Mouse (Mus musculus) neural tube, embryonic 12.5 days (tissue): ENCODE measurements around the gene Tmem130. TPM values are rescaled to one million over a fixed set of nuclear protein-coding genes. Genes with fewer than 3 reads are reported as not detected.

Experiments used
- ATAC-seq: fragments of 200-750 bp; cut with Nextera tagmentation; 2 replicates; pipeline ENCODE4 v1.8.0; 2017; ENCODE audit warnings: low read depth, mild to moderate bottlenecking, moderate TSS enrichment, moderate library complexity; ENCODE audit not compliant: low FRiP score
- H3K27ac ChIP-seq: fragments of 300-500 bp; sonication (generic); 2 replicates; pipeline ENCODE4 v1.5.1; 2016
- H3K27me3 ChIP-seq: fragments of 300-500 bp; sonication (generic); replicated peaks from 2 replicates; pipeline ENCODE4 v1.6.1; 2016; ENCODE audit warnings: mild to moderate bottlenecking
- H3K36me3 ChIP-seq: fragments of 300-500 bp; sonication (generic); 2 replicates; pipeline ENCODE4 v1.6.1; 2016; ENCODE audit warnings: mild to moderate bottlenecking
- H3K4me1 ChIP-seq: fragments of 300-500 bp; sonication (generic); 2 replicates; pipeline ENCODE4 v1.6.1; 2016
- H3K4me2 ChIP-seq: fragments of 300-500 bp; sonication (generic); replicated peaks from 2 replicates; pipeline ENCODE4 v1.6.1; 2016; ENCODE audit warnings: mild to moderate bottlenecking
- H3K4me3 ChIP-seq: fragments of 300-500 bp; sonication (generic); 2 replicates; pipeline ENCODE4 v1.5.1; 2016
- H3K9ac ChIP-seq: fragments of 300-500 bp; sonication (generic); 2 replicates; pipeline ENCODE4 v1.6.1; 2016; ENCODE audit warnings: mild to moderate bottlenecking
- H3K9me3 ChIP-seq: fragments of 300-500 bp; sonication (generic); 2 replicates; pipeline ENCODE4 v1.6.1; 2016; ENCODE audit warnings: mild to moderate bottlenecking
- WGBS: fragments of 180-500 bp; shearing (Covaris S2); methylation state at CpG from one replicate; pipeline ENCODE4 v1.1.7; 2016; 5-methylcytosine and 5-hydroxymethylcytosine counted together
- polyA plus RNA-seq: library from polyadenylated mRNA; unstranded; fragments of >200 nt; fragmentation: Nextera tagmentation; extraction: Ambion mirVana; gene quantifications from 2 replicates; pipeline ENCODE4 v1.2.1, GENCODE M21; 2016

The Tmem130 gene
- polyA plus RNA-seq = 75.9 and 76.6 TPM in 2 replicates

DNA sequence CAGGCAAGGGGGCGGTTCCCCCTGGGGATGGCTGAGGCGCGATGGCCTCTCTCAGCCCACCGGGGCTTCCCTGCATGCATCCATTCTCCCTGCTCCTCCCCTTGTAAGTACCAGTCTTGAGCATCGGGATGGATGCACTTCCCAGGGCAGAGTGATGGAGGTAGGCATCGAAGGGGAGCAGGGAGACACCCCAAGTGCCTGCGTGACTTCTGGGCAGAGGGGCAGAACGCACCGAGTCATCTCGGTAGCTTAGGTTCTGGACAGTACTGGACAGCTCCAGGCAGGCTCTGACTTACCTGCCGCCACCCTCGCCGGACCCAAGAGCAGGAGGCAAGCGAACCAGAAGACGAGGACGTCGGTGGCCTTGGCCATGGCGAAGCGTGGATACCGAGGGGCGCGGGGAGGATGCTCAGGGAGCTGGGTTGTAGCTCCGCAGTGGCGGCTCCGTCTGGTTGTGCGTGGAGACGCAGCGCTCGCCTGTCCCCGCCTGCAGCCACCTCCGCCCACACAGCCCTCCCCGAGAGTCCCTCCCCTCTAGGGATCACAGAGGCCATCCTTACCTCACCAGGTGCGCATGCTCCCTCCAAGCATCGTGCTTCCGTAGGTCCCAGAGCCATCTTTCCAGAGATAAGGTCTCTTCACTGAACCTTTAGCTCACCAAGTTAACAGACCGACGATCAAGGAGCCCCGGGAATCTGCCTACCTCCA lies at the start of gene Tmem130:
Gene Tmem130, minus strand, starts transcription at position 658 of the 708 bp plus-strand sequence.
- Histone ChIP-seq H3K9ac (peak within 1 kb of the TSS; percentile 67), H3K4me2 (peak within 1 kb of the TSS; percentile 65), H3K27me3 (peaks cover 15% of the 10 kb centered on the region), H3K4me3 (peak within 1 kb of the TSS; percentile 48), H3K9me3 (no peaks in the 10 kb centered on the region), H3K36me3 (no peaks in the 10 kb centered on the region), H3K27ac (peak within 1 kb of the TSS; percentile 59; the same call in 1 of the 2 replicates), H3K4me1 (0 out of 2 replicates have a peak, but pooled peaks cover 8% of the 10 kb centered on the region)
- peak; percentile 76 for ATAC-seq
- 2% methylated on average over 38 of the region's 38 CpGs for WGBS

DNA sequence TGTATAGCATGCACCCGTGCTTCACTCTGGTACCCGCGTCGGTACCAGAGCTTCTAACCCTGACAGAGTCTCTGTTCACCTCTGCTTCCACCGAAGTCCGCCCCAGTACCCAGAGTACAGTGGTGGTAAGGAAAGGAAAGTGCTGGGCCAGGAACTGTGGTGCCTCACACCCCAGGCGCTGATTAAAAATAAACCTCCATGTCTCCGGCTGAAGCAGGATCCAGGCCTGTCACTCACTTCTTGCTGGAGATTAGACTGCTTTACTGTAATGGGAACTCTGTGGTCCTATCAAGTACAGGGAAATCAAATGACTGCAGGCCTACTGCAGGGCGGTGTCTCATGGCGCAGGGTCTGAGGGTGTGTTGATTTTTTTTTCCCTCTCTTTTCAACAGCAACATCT lies 45.3 kb upstream of the Tmem130 start:
- 96% methylated on average over 10 of the region's 10 CpGs for WGBS
- Histone ChIP-seq H3K27me3 (no peaks in the 10 kb centered on the region), H3K4me2 (no peak overlapping the region), H3K27ac (no peak overlapping the region), H3K4me1 (no peaks in the 10 kb centered on the region), H3K9me3 (no peaks in the 10 kb centered on the region), H3K36me3 (peaks cover 99% of the 10 kb centered on the region), H3K4me3 (no peak overlapping the region), H3K9ac (no peak overlapping the region)
- no peak for ATAC-seq

DNA sequence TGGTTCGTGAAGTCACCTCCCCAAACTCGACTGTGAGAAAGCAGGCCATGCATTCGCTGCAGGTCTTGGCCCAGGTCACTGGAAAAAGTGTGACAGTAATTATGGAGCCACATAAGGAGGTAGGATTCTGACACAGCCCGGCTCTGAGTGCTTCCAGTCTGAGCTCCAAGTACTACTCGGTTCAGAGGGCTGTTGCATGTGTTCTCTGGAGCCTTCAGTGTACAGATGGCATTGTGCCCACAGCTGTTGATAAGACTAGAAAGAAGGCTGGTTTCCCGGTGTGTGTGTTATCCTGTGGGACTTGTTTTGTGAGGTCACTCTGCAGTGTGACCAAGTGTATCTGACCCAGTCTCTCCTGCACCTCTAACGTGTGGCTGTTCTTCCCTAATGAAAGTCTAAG lies 42.6 kb upstream of the Tmem130 start:
- H3K4me2 ChIP-seq = no peak overlapping the region
- no peak overlapping the region for H3K4me3 ChIP-seq
- H3K27ac ChIP-seq = no peak overlapping the region
- H3K9me3 ChIP-seq = no peaks in the 10 kb centered on the region
- no peaks in the 10 kb centered on the region for H3K27me3 ChIP-seq
- peaks cover 99% of the 10 kb centered on the region for H3K36me3 ChIP-seq
- H3K9ac ChIP-seq = no peak overlapping the region
- no peaks in the 10 kb centered on the region for H3K4me1 ChIP-seq
- 91% methylated on average over 7 of the region's 7 CpGs for WGBS
- ATAC-seq = no peak

DNA sequence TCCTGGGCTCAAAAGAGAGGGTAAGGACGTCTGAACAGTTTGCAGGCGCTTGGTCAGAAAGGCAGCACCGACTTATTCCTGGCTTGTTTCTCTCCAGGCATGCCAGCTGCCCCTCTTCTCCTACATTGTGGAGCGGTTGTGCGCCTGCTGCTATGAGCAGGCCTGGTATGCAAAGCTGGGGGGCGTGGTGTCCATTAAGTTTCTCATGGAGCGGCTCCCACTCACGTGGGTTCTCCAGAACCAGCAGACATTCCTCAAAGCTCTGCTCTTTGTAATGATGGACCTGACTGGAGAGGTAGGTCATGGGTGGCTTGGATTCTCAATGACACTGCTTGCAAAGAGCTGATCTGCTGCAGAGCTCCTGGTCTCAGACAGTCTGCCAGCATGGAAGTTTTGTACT lies 41.4 kb upstream of the Tmem130 start:
- no peak overlapping the region for H3K27ac ChIP-seq
- WGBS = 94% methylated on average over 8 of the region's 8 CpGs
- peaks cover 99% of the 10 kb centered on the region for H3K36me3 ChIP-seq
- H3K4me2 ChIP-seq = no peak overlapping the region
- no peak for ATAC-seq
- no peaks in the 10 kb centered on the region for H3K27me3 ChIP-seq
- H3K4me3 ChIP-seq = no peak overlapping the region
- no peaks in the 10 kb centered on the region for H3K9me3 ChIP-seq
- no peak overlapping the region for H3K9ac ChIP-seq
- H3K4me1 ChIP-seq = no peaks in the 10 kb centered on the region

DNA sequence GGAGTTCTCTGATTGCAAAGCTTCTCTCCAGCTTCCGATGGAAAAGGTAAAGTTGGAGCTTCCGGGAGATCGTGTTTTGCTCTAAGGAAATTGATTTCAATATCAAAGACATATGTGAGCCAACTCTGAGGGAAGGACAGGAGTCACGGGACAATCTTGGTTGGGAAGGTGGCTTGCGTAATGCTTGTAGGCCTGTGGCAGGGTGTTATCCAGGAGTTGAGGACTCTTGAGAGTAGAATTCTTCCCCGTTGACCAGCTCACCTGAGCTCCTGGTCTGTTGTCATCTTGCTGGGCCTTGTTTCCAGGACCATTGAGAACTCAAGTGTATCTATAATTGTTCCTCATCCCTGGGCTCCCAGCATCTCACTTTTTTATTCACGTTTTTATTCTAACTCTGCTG lies 35.5 kb upstream of the Tmem130 start:
- H3K9ac ChIP-seq = no peak overlapping the region
- no peak overlapping the region for H3K27ac ChIP-seq
- peaks cover 98% of the 10 kb centered on the region for H3K36me3 ChIP-seq
- H3K27me3 ChIP-seq = no peaks in the 10 kb centered on the region
- no peak overlapping the region for H3K4me3 ChIP-seq
- no peak for ATAC-seq
- H3K4me1 ChIP-seq = no peaks in the 10 kb centered on the region
- H3K9me3 ChIP-seq = no peaks in the 10 kb centered on the region
- H3K4me2 ChIP-seq = no peak overlapping the region
- 96% methylated on average over 7 of the region's 7 CpGs for WGBS

DNA sequence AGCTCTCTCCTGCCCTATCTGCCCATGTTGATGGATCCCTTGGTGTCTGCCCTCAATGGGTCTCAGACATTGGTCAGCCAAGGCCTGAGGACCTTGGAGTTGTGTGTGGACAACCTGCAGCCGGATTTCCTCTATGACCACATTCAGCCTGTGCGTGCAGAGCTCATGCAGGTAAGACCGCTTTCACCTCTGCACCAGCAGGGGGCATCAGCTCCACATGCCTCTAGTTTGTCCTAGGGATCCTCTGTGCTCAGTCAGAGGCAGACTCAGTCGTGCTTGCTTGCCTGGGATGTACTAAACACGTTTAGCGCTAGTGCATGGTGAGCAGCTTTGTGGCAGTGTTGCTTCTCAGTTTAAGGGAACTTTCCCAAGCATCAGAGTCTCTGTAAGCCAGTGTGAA lies 33.1 kb upstream of the Tmem130 start:
- ATAC-seq = no peak
- WGBS = 79% methylated on average over 6 of the region's 6 CpGs
- H3K27ac ChIP-seq = no peak overlapping the region
- no peaks in the 10 kb centered on the region for H3K9me3 ChIP-seq
- H3K4me3 ChIP-seq = no peak overlapping the region
- H3K27me3 ChIP-seq = no peaks in the 10 kb centered on the region
- peaks cover 99% of the 10 kb centered on the region for H3K36me3 ChIP-seq
- no peaks in the 10 kb centered on the region for H3K4me1 ChIP-seq
- no peak overlapping the region for H3K4me2 ChIP-seq
- no peak overlapping the region for H3K9ac ChIP-seq

DNA sequence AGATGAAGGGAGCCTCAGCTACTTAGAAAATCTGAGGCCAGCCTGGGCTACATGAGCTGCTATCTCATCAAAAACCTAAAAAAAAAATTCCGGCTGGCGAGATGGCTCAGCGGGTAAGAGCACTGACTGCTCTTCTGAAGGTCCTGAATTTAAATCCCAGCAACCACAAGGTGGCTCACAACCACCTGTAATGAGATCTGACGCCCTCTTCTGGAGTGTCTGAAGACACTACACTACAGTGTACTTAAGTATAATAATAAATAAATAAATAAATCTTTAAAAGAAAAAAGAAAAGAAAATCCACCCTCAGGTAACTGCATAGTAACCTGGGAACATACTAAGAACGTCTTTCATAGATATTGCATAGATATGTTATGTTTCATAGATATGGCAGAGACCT lies 31.8 kb upstream of the Tmem130 start:
- Histone ChIP-seq H3K4me1 (no peaks in the 10 kb centered on the region), H3K9ac (no peak overlapping the region), H3K36me3 (peaks cover 99% of the 10 kb centered on the region), H3K4me3 (no peak overlapping the region), H3K27ac (no peak overlapping the region), H3K9me3 (no peaks in the 10 kb centered on the region), H3K27me3 (no peaks in the 10 kb centered on the region), H3K4me2 (no peak overlapping the region)
- 88% methylated on average over 5 of the region's 5 CpGs for WGBS
- ATAC-seq = no peak

DNA sequence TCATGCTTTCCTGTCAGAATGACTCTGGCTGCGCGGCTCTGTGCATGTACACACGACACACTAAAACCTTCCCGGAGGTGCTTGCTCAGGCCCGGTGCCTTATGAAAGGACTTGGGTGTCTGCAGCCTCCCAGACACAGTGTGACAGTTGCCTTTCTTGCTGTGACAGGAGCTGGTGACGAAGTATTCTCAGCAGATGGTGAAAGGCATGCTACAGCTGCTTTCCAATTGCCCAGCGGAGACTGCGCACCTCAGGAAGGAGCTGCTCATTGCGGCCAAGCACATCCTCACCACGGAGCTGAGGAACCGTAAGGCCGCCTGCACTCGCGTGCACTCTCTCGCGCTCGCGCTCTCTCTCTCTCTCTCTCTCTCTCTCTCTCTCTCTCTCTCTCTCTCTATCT lies 24.8 kb upstream of the Tmem130 start:
- Histone ChIP-seq H3K27ac (no peak overlapping the region), H3K9me3 (no peaks in the 10 kb centered on the region), H3K36me3 (peaks cover 99% of the 10 kb centered on the region), H3K4me1 (no peaks in the 10 kb centered on the region), H3K4me2 (no peak overlapping the region), H3K4me3 (no peak overlapping the region), H3K9ac (no peak overlapping the region), H3K27me3 (no peaks in the 10 kb centered on the region)
- no peak for ATAC-seq
- WGBS = 95% methylated on average over 18 of the region's 18 CpGs

DNA sequence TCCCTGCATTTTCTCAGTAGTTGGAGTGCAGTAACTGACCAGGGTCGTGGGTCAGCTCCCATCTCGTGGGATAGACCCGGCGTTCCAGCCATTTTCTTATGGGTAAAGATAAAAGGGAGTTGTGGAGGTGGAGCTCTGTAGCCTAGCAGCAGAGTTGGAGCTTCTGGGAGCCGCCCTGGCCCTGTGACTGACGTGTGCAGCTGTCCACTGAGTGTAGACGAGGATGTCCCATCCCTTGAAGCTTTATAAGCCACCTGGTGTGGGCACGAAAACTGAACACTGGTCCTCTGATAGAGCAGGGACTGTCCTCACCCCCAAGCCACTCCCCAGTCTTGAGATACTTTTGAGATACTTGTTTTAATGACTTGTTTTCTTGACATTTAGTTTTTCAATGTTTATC lies 19.0 kb upstream of the Tmem130 start:
- no peak overlapping the region for H3K9ac ChIP-seq
- H3K36me3 ChIP-seq = peaks cover 84% of the 10 kb centered on the region
- no peak for ATAC-seq
- WGBS = 89% methylated on average over 8 of the region's 8 CpGs
- H3K27ac ChIP-seq = no peak overlapping the region
- H3K9me3 ChIP-seq = no peaks in the 10 kb centered on the region
- H3K4me2 ChIP-seq = no peak overlapping the region
- H3K27me3 ChIP-seq = no peaks in the 10 kb centered on the region
- H3K4me1 ChIP-seq = no peaks in the 10 kb centered on the region
- H3K4me3 ChIP-seq = no peak overlapping the region

DNA sequence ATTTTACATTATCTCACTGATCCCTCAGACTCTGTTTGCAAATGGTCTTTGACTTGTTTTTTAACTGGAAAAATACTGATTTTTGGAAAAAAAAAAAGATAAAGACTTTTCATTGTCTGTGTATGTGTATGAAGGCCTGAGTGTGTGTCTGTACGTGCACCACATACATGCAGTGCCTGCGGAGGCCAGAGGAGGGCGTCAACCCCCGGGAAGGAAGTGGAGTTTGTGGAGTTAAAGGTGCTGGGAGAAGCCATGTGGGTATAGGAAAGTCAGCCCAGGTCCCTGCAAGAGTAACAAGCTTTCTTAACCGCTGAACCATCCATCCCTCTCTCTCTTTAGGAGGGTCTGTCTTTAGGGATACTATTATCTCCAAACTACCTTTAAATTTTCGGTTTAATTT lies 11.6 kb upstream of the Tmem130 start:
- Histone ChIP-seq H3K27ac (no peak overlapping the region), H3K4me2 (no peak overlapping the region), H3K4me1 (peaks cover 10% of the 10 kb centered on the region), H3K27me3 (no peaks in the 10 kb centered on the region), H3K36me3 (peaks cover 48% of the 10 kb centered on the region), H3K9me3 (no peaks in the 10 kb centered on the region), H3K4me3 (no peak overlapping the region), H3K9ac (no peak overlapping the region)
- WGBS = 92% methylated on average over 6 of the region's 6 CpGs
- ATAC-seq = no peak

DNA sequence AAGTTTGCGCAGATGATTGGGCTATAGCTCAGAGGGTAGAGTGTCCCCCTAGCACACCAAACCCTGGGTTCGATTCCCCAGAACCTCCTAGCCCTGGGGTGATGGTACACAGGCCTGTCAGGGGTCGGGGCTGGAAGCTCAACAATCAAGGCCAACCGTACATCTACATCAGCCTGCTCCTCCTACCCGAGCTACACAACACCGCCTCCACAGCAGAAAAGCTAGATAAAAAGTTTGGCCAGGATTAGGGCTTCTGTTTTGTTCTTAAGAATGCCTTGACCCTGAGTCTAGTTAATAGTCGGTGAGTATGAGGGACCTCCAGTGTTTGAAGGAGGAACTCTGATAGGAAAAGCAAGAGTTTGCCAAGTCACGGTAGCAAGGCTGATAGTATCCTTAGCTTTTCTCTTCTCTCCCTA lies 7.5 kb upstream of the Tmem130 start:
- Histone ChIP-seq H3K4me2 (peak overlapping the region; percentile 84), H3K4me1 (peaks cover 10% of the 10 kb centered on the region), H3K4me3 (peak overlapping the region; percentile 78), H3K27ac (no peak overlapping the region), H3K36me3 (peaks cover 26% of the 10 kb centered on the region), H3K27me3 (no peaks in the 10 kb centered on the region), H3K9me3 (no peaks in the 10 kb centered on the region), H3K9ac (peak overlapping the region; percentile 87)
- 0 out of 2 replicates have a peak, but pooled peaks have one; percentile 5 for ATAC-seq
- 46% methylated on average over 8 of the region's 8 CpGs for WGBS

DNA sequence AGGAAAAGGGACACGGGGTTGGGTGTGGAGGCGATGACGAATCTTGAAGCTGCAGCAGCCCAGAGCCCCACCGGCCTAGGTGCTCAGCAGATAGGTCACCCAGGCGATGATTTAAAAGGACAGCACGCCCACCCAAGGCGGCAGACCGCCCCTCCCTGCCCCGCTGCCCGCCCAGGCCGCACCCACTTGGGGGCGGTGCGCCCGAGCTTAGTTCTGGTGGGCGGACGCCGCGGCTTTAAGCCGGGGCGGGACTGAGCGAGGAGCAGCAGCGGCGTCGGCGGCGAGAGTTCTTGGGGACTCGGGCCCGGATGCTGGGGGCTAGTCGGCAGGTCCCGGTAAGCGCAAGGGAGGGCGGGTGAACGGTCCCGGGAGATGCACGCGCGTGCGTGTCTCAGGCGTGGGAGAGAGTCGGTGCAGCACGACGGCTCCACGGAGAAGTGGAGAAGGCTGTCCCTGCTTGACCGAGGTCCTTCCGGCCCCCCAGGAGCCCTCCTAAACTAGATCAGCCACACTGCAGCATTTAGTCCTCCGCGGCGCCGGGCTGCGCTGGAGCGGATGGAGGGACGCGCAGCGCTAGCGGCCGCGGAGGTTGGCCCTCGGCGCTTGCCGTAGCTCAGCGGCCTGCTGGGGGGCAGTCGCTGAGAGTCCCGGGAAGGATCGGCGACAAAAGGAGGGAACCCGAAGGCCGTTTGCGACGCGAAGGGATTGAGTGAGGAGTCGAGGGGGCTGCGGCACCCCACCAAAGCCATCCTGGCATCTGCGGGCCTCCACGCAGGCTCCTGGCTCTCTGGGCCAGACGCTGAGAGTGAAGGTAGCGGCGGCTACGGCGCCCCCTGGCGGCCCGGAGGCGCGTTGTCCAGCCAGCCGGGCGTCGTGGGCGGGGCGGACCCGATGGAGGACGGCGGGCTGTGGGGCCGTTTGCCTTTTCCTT lies 6.6 kb upstream of the Tmem130 start:
- Histone ChIP-seq H3K9me3 (no peaks in the 10 kb centered on the region), H3K27me3 (no peaks in the 10 kb centered on the region), H3K27ac (peak overlapping the region; percentile 85), H3K4me3 (peak overlapping the region; percentile 78), H3K4me1 (peaks cover 10% of the 10 kb centered on the region), H3K36me3 (peaks cover 20% of the 10 kb centered on the region), H3K9ac (peak overlapping the region; percentile 87), H3K4me2 (peak overlapping the region; percentile 84)
- WGBS = under 1% methylated on average over 92 of the region's 92 CpGs
- ATAC-seq = peak; percentile 92
